Mouse (Mus musculus) gastrocnemius, adult 2 months (tissue): Measurements from ENCODE around the gene Rad51ap2. TPM values are rescaled to one million over a fixed set of nuclear protein-coding genes. Genes with fewer than 3 reads are reported as not detected.

Experiments
- DNase-seq: peaks from one replicate; pipeline ENCODE4 v3.0.0; 2022
- H3K27ac ChIP-seq: fragments of 200-600 bp; 2 replicates; pipeline ENCODE4 v1.8.1; 2022; ENCODE audit warnings: mild to moderate bottlenecking
- H3K4me3 ChIP-seq: fragments of 200-600 bp; 2 replicates; pipeline ENCODE4 v1.8.1; 2022; ENCODE audit warnings: mild to moderate bottlenecking, moderate library complexity
- CTCF ChIP-seq: fragments of 200-600 bp; IDR thresholded peaks from 2 replicates; pipeline ENCODE4 v1.8.1; 2022; ENCODE audit warnings: antibody characterized with exemption, mild to moderate bottlenecking, moderate library complexity
- intact Hi-C: fragments of 180-260 bp; cut with DNase I; formaldehyde crosslinking; loops from one replicate; pipeline ENCODE4 v1.15.1; 2025
- total RNA-seq, 2 experiments: library from RNA; stranded (reverse); gene quantifications; 2 replicates each; pipeline ENCODE4 v1.2.3; 2021

The Rad51ap2 gene
- total RNA-seq, 2 experiments from 2014 or later: 0.06 TPM; not detected in 1

GRCm38 (mm10) chr12:11454146-11454545, 1.7 kb upstream of the Rad51ap2 start:
- intact Hi-C loops: no loop called here
- no peak for DNase-seq
- no peak for TF ChIP-seq CTCF
- Histone ChIP-seq H3K4me3 (no peak overlapping the region), H3K27ac (no peak overlapping the region)

GRCm38 (mm10) chr12:11456213-11456612, 334 bp downstream of the Rad51ap2 start:
- Histone ChIP-seq H3K27ac (no peak overlapping the region), H3K4me3 (peak overlapping the region; percentile 65)
- intact Hi-C loops: no loop called here
- TF ChIP-seq CTCF: no peak
- DNase-seq: no peak

- no peak overlapping the region for H3K27ac ChIP-seq
- no peak for DNase-seq
- no peak for TF ChIP-seq CTCF
- intact Hi-C loops: no loop called here
- no peak overlapping the region for H3K4me3 ChIP-seq
Observed at GRCm38 (mm10) chr12:11456632-11457031, 753 bp downstream of the Rad51ap2 start.

Other genes with a start within 250 kb of the Rad51ap2 start
- not detected for gene Msgn1, start 247.1 kb upstream of the Rad51ap2 start, total RNA-seq
- 1 to 10 TPM; 2.2 to 3.2 TPM for gene Gen1, start 190.3 kb upstream of the Rad51ap2 start, total RNA-seq
- 10 to 100 TPM; 30.3 to 43.4 TPM for gene Smc6, start 190.2 kb upstream of the Rad51ap2 start, total RNA-seq
- not detected for gene Vsnl1, start 19.5 kb upstream of the Rad51ap2 start, total RNA-seq